Mouse (Mus musculus) hematopoietic multipotent progenitor cell, adult 10-12 weeks (in vitro differentiated cells): ENCODE results near the gene Mxd1. TPM values are rescaled to one million over a fixed set of nuclear protein-coding genes. Genes with fewer than 3 reads are reported as not detected.

Experiments used
- polyA plus RNA-seq: library from polyadenylated mRNA; stranded (reverse); fragments of >175 nt; gene quantifications from 2 replicates; pipeline ENCODE4 v1.2.3, GENCODE M21; 2012; ENCODE audit warnings: low replicate concordance

Mxd1 gene
- 22.5 and 47.2 TPM in 2 replicates for polyA plus RNA-seq

GRCm38 (mm10) chr6:86668580-86669239 is at the start of gene Mxd1:
Gene Mxd1, minus strand, starts transcription at chr6:86669161.

DNA sequence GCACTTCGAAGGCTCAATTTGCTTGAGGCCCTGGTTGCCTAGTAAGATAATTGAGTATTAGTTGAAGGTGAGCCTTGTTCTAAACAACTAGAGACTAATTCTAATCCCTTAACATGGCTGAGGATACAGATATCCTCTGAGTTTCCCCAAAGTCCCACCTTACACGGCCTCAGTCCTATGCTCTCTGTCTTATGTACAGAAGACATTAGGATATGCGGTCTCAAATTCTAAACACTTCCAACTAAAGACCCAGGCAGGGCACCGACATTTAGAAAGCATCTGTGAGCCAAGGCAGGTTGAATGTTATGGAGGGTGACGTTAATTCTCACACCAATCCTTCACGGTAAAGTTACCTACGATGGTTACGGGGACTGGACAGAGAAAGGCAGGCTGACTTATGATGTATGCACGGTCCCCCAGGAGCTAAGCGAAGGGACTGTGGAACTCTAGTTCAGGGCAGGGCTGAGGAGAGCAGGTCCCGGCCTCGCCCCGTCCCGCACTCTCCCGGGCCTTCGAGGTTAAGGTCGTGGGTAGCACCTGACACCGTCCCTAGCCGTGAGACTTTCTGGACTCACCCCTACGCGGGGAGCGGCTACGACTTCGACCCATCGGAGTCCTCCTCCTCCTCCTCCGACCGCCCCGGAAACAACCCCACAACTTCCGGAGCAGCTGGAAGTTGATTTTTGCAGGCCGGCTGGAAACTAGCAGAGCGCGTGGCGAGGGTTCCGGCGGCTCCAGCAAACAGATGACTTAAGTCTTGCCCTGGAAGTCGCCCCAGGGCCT is 15.1 kb upstream of the Mxd1 start, which contains the start of gene Snrnp27:
Gene Snrnp27 (minus strand): TSS at position 651 of the 783 bp plus-strand sequence.

DNA sequence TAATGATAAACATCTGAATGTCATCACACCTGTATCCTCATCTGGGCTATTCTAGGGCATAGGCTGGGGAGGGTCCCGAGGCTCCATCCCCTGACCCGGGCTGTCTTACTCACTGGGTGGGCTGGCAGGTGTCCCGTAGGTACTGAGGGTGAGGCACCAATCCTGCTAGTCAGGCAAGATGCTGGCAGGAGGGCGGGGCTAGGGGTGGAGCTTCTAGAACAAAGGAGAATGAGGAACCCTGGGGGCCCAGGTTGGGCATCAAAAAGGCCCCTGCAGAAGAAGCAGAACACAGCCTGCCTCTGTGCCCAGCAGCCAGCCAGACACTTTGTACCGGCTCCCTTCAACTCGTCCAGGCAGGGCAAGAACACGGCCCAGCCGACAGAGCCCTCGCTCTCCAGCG is 41.0 kb downstream of the Mxd1 start, which contains the start of gene Asprv1:
Gene Asprv1 (plus strand): TSS at position 219 of the 400 bp plus-strand sequence.

Other genes with a start within 250 kb of the Mxd1 start
- not detected in 2 replicates for gene Gm44790, start 242.5 kb downstream of the Mxd1 start, polyA plus RNA-seq
- gene C87436, start 230.8 kb downstream of the Mxd1 start, polyA plus RNA-seq: 5.0 and 11.0 TPM in 2 replicates
- 378 and 715 TPM in 2 replicates for gene Pcbp1, start 142.8 kb downstream of the Mxd1 start, polyA plus RNA-seq
- 2.2 and 5.2 TPM in 2 replicates for gene Asprv1, start 41.0 kb downstream of the Mxd1 start, polyA plus RNA-seq
- 99.6 and 138 TPM in 2 replicates for gene Snrnp27, start 15.4 kb upstream of the Mxd1 start, polyA plus RNA-seq
- gene Gmcl1, start 64.2 kb upstream of the Mxd1 start, polyA plus RNA-seq: 23.5 and 43.7 TPM in 2 replicates
- gene Anxa4, start 124.4 kb upstream of the Mxd1 start, polyA plus RNA-seq: 1.9 and 10.4 TPM in 2 replicates
- gene Aak1, start 180.4 kb upstream of the Mxd1 start, polyA plus RNA-seq: 43.6 and 85.9 TPM in 2 replicates